Mouse (Mus musculus): ENCODE data around the gene Mtmr10.

Gene Mtmr10

GRCm38 (mm10) chr7:64371940-64372878, 84.8 kb downstream of the Mtmr10 start:
- DNase-seq (ENCODE audit: low spot score): no peak

GRCm38 (mm10) chr7:64373147-64373829, 85.8 kb downstream of the Mtmr10 start:
- no peak for DNase-seq (ENCODE audit: low spot score)

GRCm38 (mm10) chr7:64373830-64374562, 86.5 kb downstream of the Mtmr10 start, which contains the start of gene Fan1:
Gene Fan1 (minus strand): TSS chr7:64374095.
- peak; percentile 87 for DNase-seq (ENCODE audit: low spot score)

Measured in ovary, postnatal 36 days (tissue).